Mouse (Mus musculus): ENCODE results near the gene 2010111I01Rik. TPM values are rescaled to one million over a fixed set of nuclear protein-coding genes. Genes with fewer than 3 reads are reported as not detected.
"Not testable (repeated sequence)": the region's sequence is repeated elsewhere in the genome, so short reads cannot be mapped to it uniquely, and the experiment has no call there.

2010111I01Rik gene
- total RNA-seq (2021): 10 to 100 TPM; 89.8 to 91.4 TPM
- long read RNA-seq, experiment 1, partial matches to known transcripts: 7 of 18 reads
- long read RNA-seq, experiment 1, other reads (novel, unspliced or antisense): 7 of 18 reads
- long read RNA-seq, experiment 2, partial matches to known transcripts: 9 of 25 reads
- long read RNA-seq, experiment 2, other reads (novel, unspliced or antisense): 10 of 25 reads

- peak; percentile 95 to 98 for DNase-seq (ENCODE audit: low spot score in 2 of 2)
- TF ChIP-seq CTCF (conservative IDR thresholded peaks at IDR 0.05): peak; percentile 62
- Histone ChIP-seq H3K27ac (peak within 1 kb of the TSS; percentile 91), H3K4me3 (peak within 1 kb of the TSS; percentile 84)
Observed at GRCm38 (mm10) chr13:62964640-62965311, at the start of gene 2010111I01Rik. Gene 2010111I01Rik (plus strand): TSS chr13:62964893.

DNA sequence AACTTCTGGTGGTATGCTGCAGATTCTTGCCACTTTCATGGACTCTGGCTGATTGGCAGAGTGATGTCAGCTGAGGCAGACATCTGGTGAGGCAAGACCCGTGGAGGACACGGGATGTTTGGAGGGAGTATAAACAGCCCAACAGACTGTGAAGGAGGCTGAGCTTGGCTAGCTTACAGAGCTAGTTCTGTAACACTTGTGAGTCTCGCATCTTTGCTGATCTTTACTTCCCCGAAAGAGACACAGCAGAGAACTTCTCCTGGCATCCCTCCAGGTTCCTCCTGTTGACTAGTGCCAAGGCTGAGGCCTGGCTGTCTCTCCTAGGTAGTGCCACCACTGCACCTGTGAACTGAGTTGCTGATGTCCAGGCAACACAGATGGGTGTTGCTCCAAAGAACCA lies 48.0 kb upstream of the 2010111I01Rik start:
- Histone ChIP-seq H3K4me3 (no peak overlapping the region), H3K27ac (no peak overlapping the region)
- DNase-seq (ENCODE audit: low spot score in 2 of 2): no peak
- TF ChIP-seq CTCF (conservative IDR thresholded peaks at IDR 0.05): no peak

DNA sequence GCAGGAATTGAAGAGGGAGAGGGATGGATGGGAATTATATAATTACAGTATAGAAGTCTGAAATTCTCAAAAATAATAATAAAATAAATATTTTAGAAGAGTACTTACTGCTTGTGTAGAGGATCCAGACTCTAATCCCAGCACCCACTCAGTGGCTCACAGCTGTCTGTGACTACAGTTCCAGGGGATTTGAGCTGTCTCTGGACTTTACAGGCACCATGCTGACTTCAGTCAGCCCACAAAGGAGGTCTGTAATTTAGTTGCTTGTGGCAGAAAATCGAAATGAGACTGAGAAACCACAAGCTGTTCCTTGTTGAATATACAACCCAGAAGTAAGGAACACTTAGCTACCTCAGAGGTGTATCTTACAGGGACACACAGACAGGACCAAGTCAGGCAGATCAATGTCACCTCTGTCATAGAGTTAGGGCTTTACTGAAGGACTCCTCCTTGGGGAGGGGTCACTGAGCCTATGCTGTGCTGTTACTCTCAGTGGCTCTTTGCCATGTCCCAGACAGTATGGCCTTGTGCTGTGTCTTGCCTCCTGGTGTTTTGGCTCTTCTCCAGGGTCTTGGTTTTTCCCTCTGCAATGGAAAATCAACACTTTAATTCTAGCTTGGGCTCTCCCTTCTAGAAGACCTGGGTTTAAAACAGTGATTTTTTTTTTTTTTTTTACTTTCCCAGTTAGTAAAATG lies 47.1 kb upstream of the 2010111I01Rik start:
- TF ChIP-seq CTCF (conservative IDR thresholded peaks at IDR 0.05): no peak
- Histone ChIP-seq H3K27ac (no peak overlapping the region), H3K4me3 (no peak overlapping the region)
- no peak for DNase-seq (ENCODE audit: low spot score in 2 of 2)

DNA sequence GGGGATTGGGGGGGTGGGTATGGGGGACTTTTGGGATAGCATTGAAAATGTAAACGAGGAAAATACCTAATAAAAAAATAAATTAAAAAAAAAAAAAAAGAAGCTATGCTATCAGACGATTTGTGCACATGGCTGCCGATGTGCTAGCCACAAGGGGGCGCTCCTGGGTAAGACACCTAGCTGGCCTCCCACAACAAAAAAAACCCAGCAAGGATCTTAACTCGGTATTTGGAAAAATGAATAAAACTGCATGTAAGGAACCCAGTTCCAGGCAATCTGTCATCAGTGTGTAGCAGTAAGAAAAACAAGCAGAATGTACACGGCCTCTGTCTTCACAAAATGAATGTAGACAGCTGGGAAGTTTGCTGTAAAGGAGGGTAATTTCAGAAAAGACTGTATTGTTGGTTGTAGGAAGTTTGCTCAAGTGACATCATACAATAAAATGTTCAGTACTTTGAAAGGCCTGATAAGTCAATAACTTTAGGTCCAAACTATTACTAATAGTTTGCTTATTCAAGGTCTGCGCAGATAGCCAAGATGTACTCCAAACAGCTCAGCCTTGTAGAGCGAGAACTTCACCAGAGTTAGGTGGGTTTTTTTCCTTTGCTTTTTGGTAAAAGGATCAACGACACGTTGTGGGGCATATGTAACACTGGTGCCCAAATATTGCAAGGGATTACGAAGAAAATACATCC lies 44.9 kb upstream of the 2010111I01Rik start:
- Histone ChIP-seq H3K27ac (peak overlapping the region; percentile 10; the same call in 1 of the 2 replicates), H3K4me3 (no peak overlapping the region)
- peak; percentile 83 to 90 for DNase-seq (ENCODE audit: low spot score in 2 of 2)
- TF ChIP-seq CTCF (conservative IDR thresholded peaks at IDR 0.05): peak; percentile 82

DNA sequence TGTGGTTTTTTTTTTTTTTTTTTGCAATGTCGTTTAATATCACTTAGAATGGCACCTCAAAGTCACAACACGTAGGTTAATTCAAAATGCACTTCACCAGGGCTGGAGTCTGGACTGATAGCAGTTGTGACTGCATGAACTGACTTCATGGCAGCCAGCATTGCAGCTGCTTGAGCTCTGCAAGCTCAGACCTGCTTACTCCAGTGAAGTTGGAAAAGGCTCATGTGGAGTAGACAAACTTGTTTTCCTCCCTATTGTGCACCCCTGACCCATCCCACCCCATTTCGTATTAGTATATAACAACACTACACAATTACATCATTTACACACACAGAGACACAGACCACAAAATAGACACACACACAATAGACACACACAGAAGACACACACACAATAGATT lies 42.0 kb upstream of the 2010111I01Rik start:
- no peak overlapping the region for H3K27ac ChIP-seq
- DNase-seq (ENCODE audit: low spot score in 2 of 2): no peak
- no peak overlapping the region for H3K4me3 ChIP-seq
- no peak for TF ChIP-seq CTCF (conservative IDR thresholded peaks at IDR 0.05)

DNA sequence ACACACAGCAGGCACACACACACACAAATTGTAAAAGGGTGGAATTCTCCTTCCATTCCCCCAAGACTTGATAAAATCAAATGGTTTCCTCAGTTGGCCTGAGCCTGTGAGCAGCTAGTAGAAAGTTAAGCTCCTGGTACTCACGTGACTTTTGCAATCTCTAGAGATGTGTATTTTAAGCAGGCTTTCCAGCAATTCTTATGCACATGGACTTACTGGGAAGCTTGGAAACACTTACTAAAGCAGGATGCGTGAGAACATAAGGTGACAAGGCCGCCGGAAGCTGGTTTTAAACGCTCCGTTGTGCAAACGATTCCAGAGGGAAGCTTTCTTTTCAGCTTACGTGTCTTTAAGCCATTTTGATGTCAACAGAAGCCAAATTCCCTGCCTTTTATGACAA lies 41.5 kb upstream of the 2010111I01Rik start:
- Histone ChIP-seq H3K4me3 (no peak overlapping the region), H3K27ac (no peak overlapping the region)
- DNase-seq (ENCODE audit: low spot score in 2 of 2): no peak
- TF ChIP-seq CTCF (conservative IDR thresholded peaks at IDR 0.05): no peak

DNA sequence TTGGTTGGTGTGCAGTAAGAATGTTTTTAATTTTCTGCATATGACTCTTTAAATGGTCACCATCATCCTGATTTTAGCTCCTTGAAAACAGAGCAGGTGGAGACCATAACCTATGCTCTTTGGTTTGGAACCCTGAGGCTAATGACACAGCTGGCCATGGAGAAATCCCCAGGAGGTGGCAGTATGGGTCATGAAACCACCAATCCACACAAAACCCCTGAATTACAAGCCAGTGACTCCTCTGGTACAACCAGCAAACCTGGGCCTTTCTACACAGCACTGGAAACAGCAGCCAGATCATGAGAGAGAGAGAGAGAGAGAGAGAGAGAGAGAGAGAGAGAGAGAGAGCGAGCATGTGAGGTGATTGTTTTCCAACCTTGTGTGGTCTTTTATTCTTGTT lies 38.2 kb upstream of the 2010111I01Rik start:
- Histone ChIP-seq H3K4me3 (no peak overlapping the region), H3K27ac (no peak overlapping the region)
- peak; percentile 78 for TF ChIP-seq CTCF (conservative IDR thresholded peaks at IDR 0.05)
- peak; percentile 23 to 65 for DNase-seq (ENCODE audit: low spot score in 2 of 2)

GRCm38 (mm10) chr13:62927470-62927869 lies 37.2 kb upstream of the 2010111I01Rik start:
- Histone ChIP-seq H3K27ac (no peak overlapping the region), H3K4me3 (no peak overlapping the region)
- no peak for TF ChIP-seq CTCF (conservative IDR thresholded peaks at IDR 0.05)
- no peak for DNase-seq (ENCODE audit: low spot score in 2 of 2)

GRCm38 (mm10) chr13:62929144-62929543 lies 35.5 kb upstream of the 2010111I01Rik start:
- not testable (repeated sequence) for H3K27ac ChIP-seq; DNase-seq (ENCODE audit: low spot score in 2 of 2); H3K4me3 ChIP-seq

- no peak for DNase-seq (ENCODE audit: low spot score in 2 of 2)
- Histone ChIP-seq H3K27ac (no peak overlapping the region), H3K4me3 (no peak overlapping the region)
- no peak for TF ChIP-seq CTCF (conservative IDR thresholded peaks at IDR 0.05)
Observed at GRCm38 (mm10) chr13:62929766-62930389, 34.8 kb upstream of the 2010111I01Rik start.

- Histone ChIP-seq H3K4me3 (no peak overlapping the region), H3K27ac (no peak overlapping the region)
- DNase-seq (ENCODE audit: low spot score in 2 of 2): no peak
- TF ChIP-seq CTCF (conservative IDR thresholded peaks at IDR 0.05): no peak
Observed at GRCm38 (mm10) chr13:62932452-62932851, 32.2 kb upstream of the 2010111I01Rik start.

DNA sequence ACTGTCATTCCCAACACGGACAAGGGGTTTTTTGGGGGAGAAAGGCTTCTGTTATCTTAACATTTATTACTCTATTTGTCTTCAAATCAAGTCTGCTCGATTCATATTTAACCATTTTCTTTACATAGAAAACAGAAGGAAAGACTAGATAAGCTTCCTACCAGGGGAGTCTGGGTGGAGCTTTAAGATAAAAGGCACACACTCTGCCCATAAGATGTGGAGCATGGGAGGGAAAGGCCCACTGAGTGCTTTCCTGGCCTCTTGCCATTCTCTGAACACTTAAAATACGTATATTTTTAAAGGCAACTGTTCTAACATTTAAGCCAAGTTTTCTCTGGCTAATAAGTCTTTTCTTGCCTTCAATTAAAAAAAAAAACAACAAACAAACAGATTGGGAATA lies 25.3 kb upstream of the 2010111I01Rik start:
- TF ChIP-seq CTCF (conservative IDR thresholded peaks at IDR 0.05): no peak
- no peak for DNase-seq (ENCODE audit: low spot score in 2 of 2)
- H3K4me3 ChIP-seq: no peak overlapping the region

More for the DNA sequence above, 25.3 kb upstream of the 2010111I01Rik start:
- H3K27ac ChIP-seq: no peak overlapping the region

Data from layer of hippocampus, adult 2 months (tissue).